Mouse (Mus musculus): ENCODE data around the gene Gm10128.
A peak's percentile ranks its signal among the peaks of the same experiment; 100 is the strongest.
"Not testable (repeated sequence)": the region's sequence is repeated elsewhere in the genome, so short reads cannot be mapped to it uniquely, and the experiment has no call there.

The Gm10128 gene

GRCm38 (mm10) chr14:7643872-7644271 lies at the start of gene Gm10128:
Gm10128 (minus strand) TSS chr14:7643972.
- not testable (repeated sequence) for DNase-seq

GRCm38 (mm10) chr14:7681170-7681569 lies 37.4 kb upstream of the Gm10128 start:
- DNase-seq, result peak; percentile 4

GRCm38 (mm10) chr14:7662491-7662890 lies 18.7 kb upstream of the Gm10128 start:
- not testable (repeated sequence) for DNase-seq

GRCm38 (mm10) chr14:7658101-7659074 lies 14.6 kb upstream of the Gm10128 start:
- peak; percentile 19 for DNase-seq

- DNase-seq, result not testable (repeated sequence)
These were observed 13.7 kb upstream of the Gm10128 start for GRCm38 (mm10) chr14:7657456-7657855.

- DNase-seq, result not testable (repeated sequence)
These were observed 48.3 kb downstream of the Gm10128 start, which contains the start of gene Gm10338 for GRCm38 (mm10) chr14:7595492-7595891. Gm10338 (minus strand) TSS chr14:7595592.

Data from right cerebral cortex, postnatal 4 days (tissue).